Mouse (Mus musculus) forebrain, postnatal 0 days (tissue): ENCODE results near the gene Six2. TPM values are rescaled to one million over a fixed set of nuclear protein-coding genes. Genes with fewer than 3 reads are reported as not detected.
A peak's percentile ranks its signal among the peaks of the same experiment; 100 is the strongest.

Experiments used
- ATAC-seq: fragments of 200-750 bp; cut with Nextera tagmentation; 2 replicates; pipeline ENCODE4 v1.8.0; 2017; ENCODE audit warnings: mild to moderate bottlenecking, moderate library complexity
- DNase-seq: peaks from one replicate; pipeline ENCODE4 v3.0.0-alpha.2; 2015
- H3K27ac ChIP-seq: fragments of 300-500 bp; sonication (generic); 2 replicates; pipeline ENCODE4 v1.5.1; 2014; ENCODE audit warnings: low read depth, mild to moderate bottlenecking, antibody characterized with exemption, low read length, moderate library complexity, mixed read lengths
- H3K27me3 ChIP-seq: fragments of 300-500 bp; sonication (generic); 2 replicates; pipeline ENCODE4 v1.6.1; 2014; ENCODE audit warnings: mild to moderate bottlenecking, low read length, mixed read lengths; ENCODE audit not compliant: insufficient read depth
- H3K36me3 ChIP-seq: fragments of 300-500 bp; sonication (generic); 2 replicates; pipeline ENCODE4 v1.6.1; 2014; ENCODE audit warnings: mild to moderate bottlenecking, moderate library complexity; ENCODE audit not compliant: insufficient read depth
- H3K4me1 ChIP-seq: fragments of 300-500 bp; sonication (generic); 2 replicates; pipeline ENCODE4 v1.6.1; 2014; ENCODE audit warnings: antibody characterized with exemption; ENCODE audit not compliant: insufficient read depth
- H3K4me2 ChIP-seq: fragments of 300-500 bp; sonication (generic); 2 replicates; pipeline ENCODE4 v1.6.1; 2014; ENCODE audit warnings: low read depth, mild to moderate bottlenecking, moderate library complexity
- H3K4me3 ChIP-seq: fragments of 300-500 bp; sonication (generic); 2 replicates; pipeline ENCODE4 v1.5.1; 2014; ENCODE audit warnings: low read depth, low read length, mixed read lengths
- H3K9ac ChIP-seq: fragments of 300-500 bp; sonication (generic); 2 replicates; pipeline ENCODE4 v1.6.1; 2014; ENCODE audit warnings: mild to moderate bottlenecking
- H3K9me3 ChIP-seq: fragments of 300-500 bp; sonication (generic); 2 replicates; pipeline ENCODE4 v1.6.1; 2016; ENCODE audit warnings: low read length
- CTCF ChIP-seq: sonication (generic); IDR thresholded peaks from 2 replicates; pipeline ENCODE4 v1.5.1; 2016; ENCODE audit warnings: antibody characterized with exemption, control low read depth, low read depth
- WGBS: fragments of 180-500 bp; shearing (Covaris S2); extraction: QIAGEN DNeasy Blood & Tissue Kit; methylation state at CpG from one replicate; pipeline ENCODE4 v1.1.7; 2014; 5-methylcytosine and 5-hydroxymethylcytosine counted together
- polyA plus RNA-seq: library from polyadenylated mRNA; unstranded; fragments of >200 nt; fragmentation: Nextera tagmentation; extraction: Ambion mirVana; gene quantifications from 2 replicates; pipeline ENCODE4 v1.2.1, GENCODE M21; 2015
- total RNA-seq: library from RNA; depleted of rRNA; stranded (reverse); fragments of >200 nt; gene quantifications from 2 replicates; pipeline ENCODE4 v1.2.3, GENCODE M21; 2014; rRNA removed

Gene Six2
- total RNA-seq (0.92 and 1.1 TPM in 2 replicates), polyA plus RNA-seq (0.39 and 0.70 TPM in 2 replicates)

GRCm38 (mm10) chr17:85688236-85688910, at the start of gene Six2:
Gene Six2 (minus strand): TSS chr17:85688274.
- Histone ChIP-seq H3K4me3 (peak within 1 kb of the TSS; percentile 38), H3K27ac (no peak within 1 kb of the TSS), H3K9ac (no peak within 1 kb of the TSS), H3K27me3 (peaks cover 78% of the 10 kb centered on the region), H3K4me2 (peak within 1 kb of the TSS; percentile 58), H3K36me3 (no peaks in the 10 kb centered on the region), H3K9me3 (0 out of 2 replicates have a peak, but pooled peaks cover under 1% of the 10 kb centered on the region), H3K4me1 (no peaks in the 10 kb centered on the region)
- DNase-seq (no peak), ATAC-seq (peak; percentile 63)
- no peak for TF ChIP-seq CTCF
- under 1% methylated on average over 55 of the region's 55 CpGs for WGBS

DNA sequence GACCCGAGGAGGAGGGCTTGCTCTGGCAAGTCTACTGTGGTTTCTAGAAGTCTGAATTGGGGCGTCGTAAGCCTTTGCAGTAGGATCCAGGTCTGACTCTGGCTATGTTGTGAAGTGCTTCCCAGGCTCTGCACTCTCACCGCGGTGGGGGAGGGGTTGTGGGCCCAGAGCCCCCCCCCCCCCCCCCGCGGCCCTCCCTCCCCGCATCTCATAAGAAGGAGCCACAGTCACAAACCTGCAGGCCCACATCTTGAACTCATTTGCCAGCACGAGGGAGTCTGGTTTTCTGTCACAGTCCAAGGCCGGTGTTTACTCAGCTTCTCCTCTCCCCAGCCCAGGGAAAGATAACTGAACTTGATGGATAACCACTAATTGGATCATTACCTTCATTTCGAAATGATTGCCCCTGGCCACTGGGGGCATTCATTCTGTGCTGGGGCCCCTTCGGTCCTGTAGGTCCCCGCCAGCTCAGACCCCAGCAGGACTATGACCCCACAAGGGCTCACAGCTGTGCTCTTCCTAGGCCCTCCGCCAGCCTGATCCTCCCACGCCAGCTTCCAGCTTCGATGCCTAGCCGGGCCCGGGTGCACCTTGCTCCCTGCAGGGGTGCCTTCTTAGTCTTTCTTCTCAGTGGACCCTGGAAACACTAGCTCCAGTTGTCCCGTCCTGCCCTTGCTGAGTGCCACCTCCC, 49.2 kb upstream of the Six2 start:
- DNase-seq, result no peak
- H3K9ac ChIP-seq, result no peak overlapping the region
- no peak overlapping the region for H3K4me2 ChIP-seq
- H3K4me1 ChIP-seq, result no peaks in the 10 kb centered on the region
- H3K4me3 ChIP-seq, result no peak overlapping the region
- H3K36me3 ChIP-seq, result no peaks in the 10 kb centered on the region
- H3K27me3 ChIP-seq, result no peaks in the 10 kb centered on the region
- 60% methylated on average over 18 of the region's 19 CpGs for WGBS
- no peak for TF ChIP-seq CTCF
- ATAC-seq, result no peak
- H3K9me3 ChIP-seq, result no peaks in the 10 kb centered on the region
- no peak overlapping the region for H3K27ac ChIP-seq

- TF ChIP-seq CTCF, result no peak
- no peak overlapping the region for H3K9ac ChIP-seq
- no peaks in the 10 kb centered on the region for H3K27me3 ChIP-seq
- H3K4me1 ChIP-seq, result 0 out of 2 replicates have a peak, but pooled peaks cover 5% of the 10 kb centered on the region
- no peaks in the 10 kb centered on the region for H3K36me3 ChIP-seq
- H3K9me3 ChIP-seq, result no peaks in the 10 kb centered on the region
- no peak for ATAC-seq
- WGBS, result 86% methylated on average over 5 of the region's 5 CpGs
- no peak overlapping the region for H3K4me2 ChIP-seq
- H3K4me3 ChIP-seq, result no peak overlapping the region
- H3K27ac ChIP-seq, result no peak overlapping the region
- DNase-seq, result no peak
These were observed 43.3 kb upstream of the Six2 start for GRCm38 (mm10) chr17:85731329-85731728.

GRCm38 (mm10) chr17:85730231-85731015, 42.3 kb upstream of the Six2 start:
- Histone ChIP-seq H3K4me3 (no peak overlapping the region), H3K36me3 (no peaks in the 10 kb centered on the region), H3K4me2 (no peak overlapping the region), H3K27me3 (no peaks in the 10 kb centered on the region), H3K27ac (no peak overlapping the region), H3K9me3 (no peaks in the 10 kb centered on the region), H3K4me1 (0 out of 2 replicates have a peak, but pooled peaks cover 5% of the 10 kb centered on the region), H3K9ac (no peak overlapping the region)
- DNase-seq (no peak), ATAC-seq (no peak)
- 70% methylated on average over 12 of the region's 12 CpGs for WGBS
- no peak for TF ChIP-seq CTCF

- WGBS, result 86% methylated on average over 5 of the region's 5 CpGs
- DNase-seq, result peak; percentile 43
- Histone ChIP-seq H3K9me3 (no peaks in the 10 kb centered on the region), H3K4me2 (no peak overlapping the region), H3K27me3 (no peaks in the 10 kb centered on the region), H3K9ac (no peak overlapping the region), H3K36me3 (no peaks in the 10 kb centered on the region), H3K4me3 (no peak overlapping the region), H3K4me1 (0 out of 2 replicates have a peak, but pooled peaks cover 5% of the 10 kb centered on the region), H3K27ac (no peak overlapping the region)
- no peak for ATAC-seq
- TF ChIP-seq CTCF, result no peak
These were observed 40.1 kb upstream of the Six2 start for GRCm38 (mm10) chr17:85728071-85728718.

DNA sequence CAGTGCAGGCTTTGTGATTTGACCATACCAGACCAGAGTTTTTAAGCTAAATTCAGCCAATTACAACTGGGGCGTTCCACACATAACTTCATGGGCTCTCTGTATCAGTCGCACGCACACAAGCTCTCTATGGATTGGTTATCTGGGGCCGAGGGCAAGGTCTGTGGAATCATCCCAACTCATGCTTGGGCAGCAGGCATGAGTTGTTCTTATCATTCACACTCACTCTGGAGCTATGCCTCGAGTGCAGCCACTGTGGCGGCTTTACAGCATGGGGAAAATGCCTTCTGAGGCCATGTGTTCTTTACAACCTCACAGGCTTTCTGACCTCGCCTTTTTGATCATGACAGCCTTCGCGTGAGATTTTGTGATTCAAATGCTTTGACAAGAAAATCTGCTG, 37.9 kb upstream of the Six2 start:
- WGBS, result 89% methylated on average over 9 of the region's 9 CpGs
- H3K4me1 ChIP-seq, result 0 out of 2 replicates have a peak, but pooled peaks cover 5% of the 10 kb centered on the region
- no peak overlapping the region for H3K27ac ChIP-seq
- ATAC-seq, result no peak
- no peaks in the 10 kb centered on the region for H3K36me3 ChIP-seq
- H3K27me3 ChIP-seq, result no peaks in the 10 kb centered on the region
- H3K9me3 ChIP-seq, result no peaks in the 10 kb centered on the region
- H3K4me2 ChIP-seq, result no peak overlapping the region
- no peak for TF ChIP-seq CTCF
- H3K4me3 ChIP-seq, result no peak overlapping the region
- no peak overlapping the region for H3K9ac ChIP-seq
- DNase-seq, result no peak
